Mouse (Mus musculus): ENCODE data around the gene Dmrt3.

Gene Dmrt3

DNA sequence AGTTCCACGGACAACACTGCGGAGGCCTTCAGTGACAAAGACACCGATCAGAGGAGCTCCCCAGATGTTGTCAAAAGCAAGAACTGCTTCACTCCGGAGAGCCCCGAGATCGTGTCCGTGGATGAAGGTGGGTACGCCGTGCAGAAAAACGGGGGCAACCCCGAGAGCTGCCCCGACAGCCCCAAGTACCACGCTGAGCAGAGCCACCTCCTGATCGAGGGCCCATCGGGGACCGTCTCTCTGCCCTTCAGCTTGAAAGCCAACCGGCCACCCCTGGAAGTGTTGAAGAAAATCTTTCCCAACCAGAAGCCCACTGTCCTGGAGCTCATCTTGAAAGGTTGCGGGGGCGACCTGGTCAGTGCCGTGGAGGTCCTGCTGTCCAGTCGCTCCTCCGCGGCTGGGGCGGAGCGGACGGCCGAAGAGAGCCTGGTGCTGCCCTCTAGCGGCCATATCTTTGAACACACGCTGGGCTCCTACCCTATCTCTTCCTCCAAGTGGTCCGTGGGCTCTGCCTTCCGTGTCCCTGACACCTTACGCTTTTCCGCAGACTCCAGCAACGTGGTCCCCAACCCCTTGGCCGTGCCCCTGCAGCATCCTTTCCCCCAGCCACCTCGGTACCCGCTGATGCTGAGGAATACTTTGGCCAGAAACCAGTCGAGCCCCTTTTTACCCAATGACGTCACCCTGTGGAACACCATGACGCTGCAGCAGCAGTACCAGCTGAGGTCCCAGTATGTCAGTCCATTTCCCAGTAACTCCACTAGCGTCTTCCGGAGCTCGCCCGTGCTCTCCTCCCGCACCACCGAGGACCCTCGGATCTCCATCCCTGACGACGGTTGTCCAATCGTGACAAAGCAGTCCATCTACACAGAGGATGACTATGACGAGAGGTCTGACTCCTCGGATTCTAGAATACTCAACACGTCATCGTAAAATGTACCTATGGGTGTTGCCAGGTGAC lies 12.5 kb downstream of the Dmrt3 start:
- DNase-seq: peak; percentile 54 to 58

DNA sequence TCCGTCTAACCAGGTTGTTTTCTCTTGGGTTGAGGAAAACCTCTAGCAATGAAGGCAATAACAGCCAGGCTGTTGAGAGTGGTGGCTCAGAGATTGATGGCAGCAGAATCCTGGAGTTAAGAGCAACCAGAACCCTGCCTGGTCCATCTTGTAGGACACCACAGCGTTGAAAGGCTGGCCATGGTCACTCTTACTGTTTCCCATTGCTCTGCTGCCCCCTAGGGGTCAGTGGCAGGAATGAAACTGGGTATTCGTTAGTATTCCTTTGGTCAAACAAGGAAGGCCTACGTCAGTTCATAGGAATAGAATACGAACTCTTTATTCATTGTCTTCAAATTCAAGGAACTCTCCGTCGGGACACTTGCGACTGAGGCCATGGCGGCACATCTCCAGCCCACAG lies 18.4 kb downstream of the Dmrt3 start:
- peak; percentile 67 to 71 for DNase-seq

GRCm38 (mm10) chr19:25635119-25635518 lies 25.0 kb downstream of the Dmrt3 start:
- no peak for DNase-seq

DNA sequence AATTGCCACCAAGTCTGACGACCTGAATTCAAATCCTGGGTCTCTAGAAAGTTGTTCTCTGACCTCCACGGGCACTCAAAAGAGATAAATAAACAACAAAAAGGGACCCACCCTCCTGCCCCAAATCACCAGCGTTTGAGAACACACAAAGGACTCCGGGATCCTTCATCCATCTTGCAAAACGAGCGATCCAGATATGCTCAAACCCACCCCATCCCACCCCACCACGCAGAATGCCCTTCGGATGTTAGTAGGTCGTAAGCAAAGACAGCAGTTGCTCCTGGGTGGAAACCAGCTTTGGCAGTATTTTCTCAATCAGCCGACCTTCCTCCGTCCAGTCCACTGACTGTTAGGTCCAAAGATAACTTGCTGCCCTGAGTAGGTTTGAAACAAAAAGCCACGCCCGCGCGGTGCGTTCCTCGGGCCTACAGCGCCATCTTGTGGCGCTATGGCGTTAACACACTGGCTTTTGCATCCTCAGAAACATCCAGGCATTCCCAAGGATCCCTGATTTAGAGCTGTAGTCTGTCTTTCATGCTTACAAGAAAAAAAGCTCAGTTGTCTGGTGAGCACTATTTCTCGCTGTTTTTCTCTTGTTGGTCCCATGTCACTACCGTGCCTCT lies 25.6 kb downstream of the Dmrt3 start:
- DNase-seq: peak; percentile 53 to 65

DNA sequence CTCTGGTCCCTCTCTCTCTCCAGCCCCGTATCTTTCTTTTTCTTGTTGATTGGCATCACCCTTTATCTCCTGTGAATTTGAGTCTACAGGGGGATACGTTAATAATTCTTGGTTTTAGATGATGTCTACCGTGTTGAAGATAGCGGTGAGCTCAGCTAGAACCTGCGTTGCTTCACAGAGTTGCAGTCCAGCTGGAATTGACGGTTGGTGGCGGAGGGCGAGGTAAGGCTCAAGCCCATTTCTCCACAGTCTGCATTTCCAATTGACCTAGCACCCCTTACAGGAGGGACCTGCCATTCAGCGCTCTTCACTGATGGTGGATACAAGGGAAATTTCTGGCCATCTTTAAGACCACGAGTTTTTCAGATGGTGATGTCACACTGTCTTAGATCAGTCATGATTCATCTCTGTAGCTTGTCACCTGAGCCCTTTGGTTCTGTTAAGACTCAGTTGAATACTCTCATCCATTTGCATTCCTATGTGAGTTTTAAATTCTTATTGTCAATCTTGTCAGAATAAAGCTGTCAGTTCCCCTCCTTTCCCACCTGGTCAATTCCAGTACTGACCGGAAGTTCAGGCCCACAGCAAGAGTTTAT lies 28.8 kb downstream of the Dmrt3 start:
- no peak for DNase-seq

GRCm38 (mm10) chr19:25641786-25642185 lies 31.7 kb downstream of the Dmrt3 start:
- DNase-seq: no peak

DNA sequence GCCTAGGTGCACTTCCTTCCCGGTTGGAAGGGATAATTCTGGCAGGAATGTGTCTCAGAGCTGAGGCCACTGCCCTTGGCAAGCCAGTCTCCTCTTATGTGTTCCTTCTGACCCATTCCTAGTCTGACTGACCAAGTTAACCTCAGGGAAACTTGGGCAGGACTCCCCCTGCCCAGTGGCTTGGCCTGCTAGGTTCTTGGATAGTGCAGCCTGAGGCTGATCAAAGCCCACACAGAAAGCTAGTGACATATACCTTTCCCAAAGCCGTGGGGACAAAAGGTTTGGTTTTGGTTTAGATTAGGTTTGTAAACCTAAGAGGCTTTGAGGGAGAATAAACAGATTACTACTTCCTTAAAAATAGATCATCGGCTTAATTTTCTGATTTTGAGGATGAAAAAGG lies 37.0 kb downstream of the Dmrt3 start:
- DNase-seq: no peak

- DNase-seq: no peak
Measured at GRCm38 (mm10) chr19:25648701-25649100, 38.6 kb downstream of the Dmrt3 start.

DNA sequence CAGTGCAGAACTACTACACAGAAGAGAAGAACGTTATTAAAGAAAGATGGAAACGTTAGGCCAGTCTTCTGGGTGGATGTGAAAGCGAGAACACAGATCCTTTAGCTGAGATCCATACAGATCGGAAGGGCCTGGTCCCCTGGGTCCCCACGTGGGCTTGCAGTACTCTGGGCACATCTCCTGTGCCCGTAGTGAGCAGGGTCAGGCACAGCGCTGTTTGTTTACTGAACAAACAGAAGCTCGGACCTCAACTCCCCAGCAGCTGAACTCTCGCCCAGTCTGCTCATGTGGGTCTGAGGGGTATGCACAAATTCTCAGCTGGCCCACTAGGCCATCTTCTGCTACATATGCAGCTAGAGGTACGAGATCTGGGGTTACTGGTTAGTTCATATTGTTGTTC lies 40.4 kb downstream of the Dmrt3 start:
- DNase-seq: no peak

- no peak for DNase-seq
Measured at GRCm38 (mm10) chr19:25652560-25652959, 42.5 kb downstream of the Dmrt3 start.

DNA sequence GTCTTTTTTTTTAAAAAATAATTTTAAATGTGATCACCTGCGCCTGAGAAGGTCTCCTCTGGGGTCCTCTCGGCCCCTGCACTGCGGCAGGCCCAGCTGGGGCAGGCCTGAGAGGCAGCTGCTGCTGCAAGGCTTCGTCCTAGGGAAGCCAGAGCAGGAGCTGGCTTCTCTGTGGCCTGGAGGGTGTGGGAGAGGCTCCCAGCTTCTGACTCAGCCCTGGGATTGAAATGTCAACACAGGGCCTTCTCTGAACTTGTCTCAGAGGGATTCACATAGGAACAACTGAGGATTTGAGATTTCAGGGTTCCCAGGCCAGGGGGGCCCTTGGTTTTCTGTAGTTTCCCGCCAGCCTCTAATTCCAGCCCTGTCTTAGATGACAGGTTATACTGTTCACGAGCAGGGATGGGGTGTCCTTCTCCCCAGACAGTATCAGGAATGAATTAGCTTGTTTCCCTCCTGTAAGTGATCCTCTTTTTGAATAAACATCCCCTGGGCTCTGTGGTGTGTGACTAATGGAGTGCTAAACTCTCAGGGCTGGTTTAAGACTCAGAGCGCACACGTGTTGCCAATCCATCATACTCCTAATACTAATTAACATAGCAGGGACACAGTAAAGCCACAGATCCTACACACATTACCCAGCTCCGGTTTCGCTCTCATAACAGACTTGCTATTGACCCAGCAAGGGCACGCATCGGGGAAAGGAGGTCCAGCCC lies 44.1 kb downstream of the Dmrt3 start:
- DNase-seq: no peak

DNA sequence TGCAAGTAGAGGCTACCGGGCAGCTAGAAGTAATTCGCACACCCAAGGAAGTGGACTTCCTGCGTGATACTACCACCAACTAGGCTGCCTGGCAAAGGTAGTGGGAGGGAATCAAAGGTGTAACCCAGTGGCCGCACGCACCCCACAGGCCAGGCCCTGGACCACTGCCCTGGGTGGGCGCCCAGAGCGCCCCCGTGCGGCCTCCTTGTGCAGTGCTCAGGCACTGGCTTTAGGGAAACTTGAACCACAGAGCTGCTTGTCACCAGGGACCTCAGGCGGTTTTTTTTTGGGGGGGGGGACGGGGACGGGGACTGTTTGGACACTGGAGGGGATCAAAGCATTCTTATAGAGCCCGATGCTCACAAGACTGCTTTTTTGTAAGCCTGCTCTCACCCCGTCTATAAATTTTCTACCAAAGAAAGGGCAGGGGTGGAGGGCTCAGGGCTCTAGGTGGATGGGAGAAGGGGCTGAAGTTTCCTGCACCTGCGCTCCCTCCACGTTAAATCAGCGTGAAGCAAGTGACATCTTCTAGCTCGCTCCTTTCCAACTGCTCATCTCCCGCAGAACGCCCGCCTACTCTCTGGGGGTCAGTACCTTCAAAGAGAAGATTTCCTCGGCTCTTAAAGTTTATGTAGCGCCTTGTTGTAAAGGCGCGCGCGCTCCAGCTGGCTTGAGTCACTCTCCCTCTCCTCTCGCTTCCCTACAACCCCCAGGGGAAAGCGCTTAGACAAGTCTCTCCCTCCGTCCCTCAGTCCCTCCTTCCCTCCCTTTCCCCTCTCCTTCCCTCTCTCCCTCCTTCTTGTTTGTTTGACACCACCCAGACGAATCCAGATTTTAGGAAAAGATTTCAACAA lies 55.6 kb downstream of the Dmrt3 start:
- DNase-seq: no peak

GRCm38 (mm10) chr19:25667836-25668235 lies 57.7 kb downstream of the Dmrt3 start:
- no peak for DNase-seq

DNA sequence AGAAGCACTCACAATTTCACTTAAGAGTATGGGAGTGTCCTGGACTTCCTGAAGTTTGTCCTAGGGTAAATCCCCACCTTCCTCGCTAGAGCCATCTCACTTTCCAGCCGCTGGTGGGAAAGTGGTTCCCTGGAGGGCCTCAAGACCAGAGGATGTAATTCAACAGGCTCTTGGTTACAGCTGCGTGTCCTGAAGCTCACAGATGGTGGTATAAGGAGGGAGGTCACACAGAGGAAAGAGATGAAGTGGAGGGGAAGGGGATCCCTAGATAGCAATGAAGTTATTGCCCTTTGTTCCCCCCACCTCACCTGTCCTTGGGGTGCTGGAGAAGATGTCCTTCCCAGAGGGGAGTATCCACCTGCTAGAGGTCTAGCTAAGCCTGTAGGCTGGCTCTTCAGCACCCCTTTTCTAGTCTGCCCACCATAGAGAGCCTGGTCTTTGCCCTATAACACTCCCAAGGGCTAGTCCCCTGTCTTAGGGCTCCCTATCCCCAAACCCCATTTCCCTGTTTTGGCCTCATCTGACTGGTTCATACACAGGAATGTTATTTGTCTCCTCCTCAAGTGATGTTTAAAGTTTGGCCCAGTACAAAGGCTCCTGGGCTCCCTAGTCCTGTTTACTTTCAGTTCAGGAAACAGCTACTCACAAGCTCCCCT lies 59.6 kb downstream of the Dmrt3 start:
- no peak for DNase-seq

GRCm38 (mm10) chr19:25670571-25671285 lies 60.6 kb downstream of the Dmrt3 start:
- DNase-seq: no peak

DNA sequence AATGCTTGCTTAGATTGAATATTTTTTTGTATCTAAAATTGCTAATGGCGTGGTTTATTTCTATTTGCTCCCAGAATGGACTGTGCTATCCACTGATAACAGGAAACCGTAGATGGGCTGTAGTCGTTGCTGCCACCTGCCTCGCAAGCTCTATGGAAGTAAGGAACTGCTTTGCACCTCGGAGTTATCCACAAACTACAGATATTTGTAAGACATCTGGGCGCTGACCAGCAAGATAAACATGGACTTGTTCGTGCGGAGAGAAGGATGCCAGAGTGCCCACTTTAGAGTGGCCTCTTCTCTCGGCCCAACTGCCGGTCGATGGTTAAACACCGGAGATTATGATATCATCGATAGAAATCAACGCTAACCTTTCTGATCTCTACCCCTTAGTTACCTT lies 61.6 kb downstream of the Dmrt3 start:
- no peak for DNase-seq

DNA sequence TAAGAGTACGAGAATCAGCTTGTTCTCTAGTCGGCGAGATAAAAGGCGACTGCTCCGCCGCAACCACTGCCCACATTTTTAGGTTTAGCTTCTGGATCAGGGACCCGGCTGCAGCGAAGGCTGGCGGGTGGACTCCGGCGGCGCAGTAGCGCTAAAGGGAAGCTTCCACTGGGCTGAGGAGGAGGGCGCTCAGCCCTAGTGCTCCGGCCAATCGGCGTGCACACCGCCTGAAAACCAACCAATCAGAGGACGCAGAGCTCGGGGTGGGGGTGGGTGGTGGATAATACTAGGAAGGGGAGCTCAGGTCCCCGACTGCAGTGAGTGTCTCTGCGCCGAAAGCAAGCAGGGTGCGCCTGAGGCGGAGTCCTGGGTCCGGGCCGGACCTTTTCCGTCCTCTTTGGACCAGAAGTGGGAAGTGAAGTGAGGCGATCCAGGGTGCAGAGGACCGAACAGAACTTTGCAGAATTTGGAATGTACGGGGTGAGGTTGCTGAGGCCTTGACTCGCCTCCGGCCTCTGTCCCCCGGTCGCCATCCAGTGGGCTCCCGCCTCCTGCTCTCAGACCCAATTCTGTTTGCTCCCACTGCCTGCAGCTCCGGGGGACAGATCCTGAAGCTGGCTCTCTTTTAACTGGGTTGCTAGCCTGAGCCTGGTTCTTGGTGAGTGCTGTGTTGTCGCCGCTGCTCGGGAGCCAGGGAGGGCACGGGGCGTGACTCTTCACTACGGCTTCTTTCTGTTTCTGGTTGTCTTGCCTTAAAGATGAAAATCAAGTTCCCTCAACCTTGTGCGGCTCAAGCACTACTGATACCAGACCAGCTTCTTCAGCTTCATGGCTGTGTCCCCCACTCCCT lies 62.2 kb downstream of the Dmrt3 start, which contains the start of gene Dmrt2:
Gene Dmrt2 (plus strand): TSS at position 311 of the 850 bp plus-strand sequence.
- DNase-seq: peak; percentile 48 to 50

All from cerebellum, postnatal 36 days (tissue).